17 mouse cellular contexts compared by ENCODE assay signal in the genomic region with DNA sequence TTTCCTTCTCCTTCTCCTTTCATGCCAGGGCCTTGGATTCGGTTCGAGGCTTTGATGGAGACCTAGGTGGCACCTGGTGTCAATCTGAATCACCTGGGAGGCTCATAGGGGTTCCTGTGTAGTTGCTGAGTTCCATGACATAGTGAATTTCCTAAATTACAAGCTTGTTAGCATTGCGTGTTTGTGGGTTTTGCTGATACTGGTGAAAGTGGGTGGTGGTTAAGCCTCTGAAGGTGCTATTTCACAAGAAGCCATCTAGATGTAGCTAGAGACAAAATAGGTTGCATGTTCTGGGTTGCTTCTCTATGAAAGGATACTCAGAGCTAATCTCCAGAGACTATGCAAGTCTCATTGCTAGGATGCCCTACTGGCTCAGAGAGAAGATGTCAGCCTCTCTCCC. TPM values are rescaled to one million over a fixed set of nuclear protein-coding genes. Genes with fewer than 3 reads are reported as not detected.
DNase-seq lines count a peak whose midpoint lies in the region; ATAC-seq lines count a peak whose summit lies in the region.
"Had no signal": no experiment of that assay in that cellular context is flagged by ENCODE, and none has a peak within 500 bp of the region (broad histone marks: within the 10 kb centered on the region; RNA-seq: fewer than 3 reads in every experiment).

No protein-coding gene starts in this region.

- intact Hi-C loops in heart, postnatal 36 days (cut with DNase I): no loop called here
- intact Hi-C loops in left cerebral cortex, postnatal 4 days (cut with DNase I): no loop called here

- peaks cover 8% of the 10 kb centered on the region for H3K4me1 ChIP-seq in heart, embryonic 13.5 days
- H3K4me1 ChIP-seq in liver, embryonic 16.5 days (ENCODE audit: control insufficient read depth, low read depth, low read length): no peaks in the 10 kb centered on the region; the same call in 1 of the 2 replicates
- peaks cover 7% of the 10 kb centered on the region; the same call in 1 of the 2 replicates for H3K4me1 ChIP-seq in liver, embryonic 11.5 days (replicated peaks; ENCODE audit: control insufficient read depth, insufficient read depth, low read length)

- H3K27ac ChIP-seq in heart, embryonic 13.5 days (replicated peaks): 0 out of 2 replicates have a peak overlapping the region, but pooled peaks have one; percentile 2
- H3K27ac ChIP-seq in liver, embryonic 16.5 days (ENCODE audit: low read length): peak overlapping the region; percentile 11; the same call in 1 of the 2 replicates
- no peak overlapping the region for H3K27ac ChIP-seq in liver, embryonic 11.5 days (ENCODE audit: low read depth, low read length)
- H3K27ac ChIP-seq: embryonic facial prominence, embryonic 12.5 days; hindbrain, embryonic 10.5 days; layer of hippocampus, adult 2 months; left cerebral cortex, adult 2 months; limb, embryonic 13.5 days had no signal

- no peak for ATAC-seq in heart, embryonic 13.5 days (ENCODE audit: extremely low read depth, insufficient number of reproducible peaks, low FRiP score, low TSS enrichment)
- ATAC-seq in liver, embryonic 16.5 days (ENCODE audit: low read depth): no peak
- ATAC-seq in liver, embryonic 11.5 days (replicated peaks; ENCODE audit: low FRiP score): no peak
- ATAC-seq in common myeloid progenitor, adult 5-6 weeks (replicated peaks; ENCODE audit: low read depth, poor library complexity, severe bottlenecking): peak; percentile 53
- peak; percentile 40 for ATAC-seq in neutrophil, adult 5-6 weeks (ENCODE audit: extremely low read depth, insufficient number of reproducible peaks, low FRiP score, poor library complexity, severe bottlenecking)
- ATAC-seq: CD4-positive, CD25-positive, alpha-beta regulatory T cell, adult 4 months had no signal

- 67% methylated on average over 3 of the region's 3 CpGs for WGBS in heart, embryonic 13.5 days
- WGBS in liver, embryonic 16.5 days (ENCODE audit: insufficient replicate concordance): 34% methylated on average over 3 of the region's 3 CpGs
- 55% methylated on average over 3 of the region's 3 CpGs for WGBS in liver, embryonic 11.5 days

- DNase-seq in heart, postnatal 36 days: no peak
- no peak for DNase-seq in liver, embryonic 11.5 days (ENCODE audit: low spot score)
- no peak for DNase-seq in left cerebral cortex, postnatal 4 days
- DNase-seq: cerebellum, adult 18-20 months; gastrocnemius, postnatal 25 days; right cerebral cortex, adult 18-20 months had no signal

- no peaks in the 10 kb centered on the region for H3K9me3 ChIP-seq in heart, embryonic 13.5 days
- no peaks in the 10 kb centered on the region for H3K9me3 ChIP-seq in liver, embryonic 16.5 days (replicated peaks; ENCODE audit: control insufficient read depth, low read length)
- H3K9me3 ChIP-seq in liver, embryonic 11.5 days (ENCODE audit: control insufficient read depth, low read length): no peaks in the 10 kb centered on the region
- H3K9me3 ChIP-seq: embryonic facial prominence, embryonic 12.5 days; hindbrain, embryonic 10.5 days; limb, embryonic 13.5 days had no signal

- H3K27me3 ChIP-seq in heart, embryonic 13.5 days (replicated peaks): no peaks in the 10 kb centered on the region
- H3K27me3 ChIP-seq in liver, embryonic 16.5 days (ENCODE audit: control insufficient read depth, insufficient read depth, low read depth, low read length): no peaks in the 10 kb centered on the region
- no peaks in the 10 kb centered on the region for H3K27me3 ChIP-seq in liver, embryonic 11.5 days (replicated peaks; ENCODE audit: control insufficient read depth, insufficient read depth, low read length)
- H3K27me3 ChIP-seq: embryonic facial prominence, embryonic 12.5 days; limb, embryonic 13.5 days had no signal

- no peak overlapping the region for H3K4me3 ChIP-seq in heart, embryonic 13.5 days
- no peak overlapping the region for H3K4me3 ChIP-seq in liver, embryonic 16.5 days (ENCODE audit: low read depth, low read length)
- no peak overlapping the region for H3K4me3 ChIP-seq in liver, embryonic 11.5 days (ENCODE audit: low read depth, low read length)
- H3K4me3 ChIP-seq: embryonic facial prominence, embryonic 12.5 days; hindbrain, embryonic 10.5 days; layer of hippocampus, adult 2 months; left cerebral cortex, adult 2 months; limb, embryonic 13.5 days had no signal

- H3K4me2 ChIP-seq in heart, embryonic 13.5 days: no peak overlapping the region
- no peak overlapping the region for H3K4me2 ChIP-seq in liver, embryonic 16.5 days (ENCODE audit: low read depth, low read length)
- H3K4me2 ChIP-seq in liver, embryonic 11.5 days: no peak overlapping the region
- H3K4me2 ChIP-seq: embryonic facial prominence, embryonic 12.5 days; limb, embryonic 13.5 days; midbrain, embryonic 11.5 days had no signal

- H3K36me3 ChIP-seq in heart, embryonic 13.5 days: no peaks in the 10 kb centered on the region
- no peaks in the 10 kb centered on the region for H3K36me3 ChIP-seq in liver, embryonic 16.5 days (ENCODE audit: control insufficient read depth, insufficient read depth)
- H3K36me3 ChIP-seq in liver, embryonic 11.5 days (ENCODE audit: control insufficient read depth, insufficient read depth, low read length): no peaks in the 10 kb centered on the region
- H3K36me3 ChIP-seq: embryonic facial prominence, embryonic 12.5 days; hindbrain, embryonic 10.5 days; limb, embryonic 13.5 days had no signal

- no peak overlapping the region for H3K9ac ChIP-seq in heart, embryonic 13.5 days
- no peak overlapping the region for H3K9ac ChIP-seq in liver, embryonic 16.5 days (ENCODE audit: low read depth, low read length)
- H3K9ac ChIP-seq in liver, embryonic 11.5 days (ENCODE audit: low read depth, low read length): no peak overlapping the region
- H3K9ac ChIP-seq: embryonic facial prominence, embryonic 12.5 days; limb, embryonic 13.5 days had no signal

RNA-seq across cellular contexts. Expression of a gene that starts 56.5 kb away (rescaled TPM):
- polyA plus RNA-seq in heart, embryonic 13.5 days (2015; fragmentation: Nextera tagmentation; extraction: Ambion mirVana): 24.5 and 25.4 TPM in 2 replicates
- total RNA-seq in heart, postnatal 36 days (2021): 10 to 100 TPM; 15.3 to 18.5 TPM
- 6.0 and 6.3 TPM in 2 replicates for polyA plus RNA-seq in liver, embryonic 16.5 days (2015; fragmentation: Nextera tagmentation; extraction: Ambion mirVana)
- polyA plus RNA-seq in liver, embryonic 11.5 days (2014; fragmentation: Nextera tagmentation; extraction: Ambion mirVana): 25.6 and 25.9 TPM in 2 replicates
- 18.0 and 33.9 TPM in 2 replicates for total RNA-seq in common myeloid progenitor, adult 5-6 weeks (2017)
- total RNA-seq in neutrophil, adult 5-6 weeks (2017): 87.0 and 89.8 TPM in 2 replicates
- total RNA-seq in left cerebral cortex, postnatal 4 days (2021): 10 to 100 TPM; 12.9 to 14.3 TPM

Comparison
In these comparisons a context has a peak if more than half of its experiments do, and no peak if none do; other contexts are left out.
1. ATAC-seq: peak in common myeloid progenitor, adult 5-6 weeks (single experiment) and neutrophil, adult 5-6 weeks (single experiment); none in heart, embryonic 13.5 days (single experiment), liver, embryonic 16.5 days (single experiment) and liver, embryonic 11.5 days (single experiment).